Mouse (Mus musculus) stomach, embryonic 15.5 days (tissue): ENCODE data around the gene 1700011L22Rik. TPM values are rescaled to one million over a fixed set of nuclear protein-coding genes. Genes with fewer than 3 reads are reported as not detected.

ENCODE experiments used
- ATAC-seq: fragments of 200-750 bp; cut with Nextera tagmentation; 2 replicates; pipeline ENCODE4 v1.8.0; 2017; ENCODE audit warnings: low read depth, moderate number of reproducible peaks, moderate TSS enrichment; ENCODE audit not compliant: insufficient read depth, low FRiP score
- H3K27ac ChIP-seq: fragments of 300-500 bp; sonication (generic); 2 replicates; pipeline ENCODE4 v1.5.1; 2015; ENCODE audit warnings: mild to moderate bottlenecking, inconsistent platforms
- H3K27me3 ChIP-seq: fragments of 300-500 bp; sonication (generic); replicated peaks from 2 replicates; pipeline ENCODE4 v1.6.1; 2015; ENCODE audit warnings: inconsistent platforms
- H3K36me3 ChIP-seq: fragments of 300-500 bp; sonication (generic); 2 replicates; pipeline ENCODE4 v1.6.1; 2015; ENCODE audit warnings: inconsistent platforms
- H3K4me1 ChIP-seq: fragments of 300-500 bp; sonication (generic); 2 replicates; pipeline ENCODE4 v1.6.1; 2015; ENCODE audit warnings: inconsistent platforms
- H3K4me2 ChIP-seq: fragments of 300-500 bp; sonication (generic); 2 replicates; pipeline ENCODE4 v1.6.1; 2015; ENCODE audit warnings: mild to moderate bottlenecking, inconsistent platforms
- H3K4me3 ChIP-seq: fragments of 300-500 bp; sonication (generic); replicated peaks from 2 replicates; pipeline ENCODE4 v1.5.1; 2015; ENCODE audit warnings: inconsistent platforms
- H3K9ac ChIP-seq: fragments of 300-500 bp; sonication (generic); 2 replicates; pipeline ENCODE4 v1.6.1; 2015; ENCODE audit warnings: inconsistent platforms
- H3K9me3 ChIP-seq: fragments of 300-500 bp; sonication (generic); 2 replicates; pipeline ENCODE4 v1.6.1; 2016; ENCODE audit warnings: inconsistent platforms
- WGBS: fragments of 180-500 bp; shearing (Covaris S2); methylation state at CpG from one replicate; pipeline ENCODE4 v1.1.7; 2015; 5-methylcytosine and 5-hydroxymethylcytosine counted together
- polyA plus RNA-seq: library from polyadenylated mRNA; unstranded; fragments of >200 nt; fragmentation: Nextera tagmentation; extraction: Ambion mirVana; gene quantifications from 2 replicates; pipeline ENCODE4 v1.2.1, GENCODE M21; 2015

1700011L22Rik gene
- polyA plus RNA-seq, 1 experiment from 2014 or later, result not detected

DNA sequence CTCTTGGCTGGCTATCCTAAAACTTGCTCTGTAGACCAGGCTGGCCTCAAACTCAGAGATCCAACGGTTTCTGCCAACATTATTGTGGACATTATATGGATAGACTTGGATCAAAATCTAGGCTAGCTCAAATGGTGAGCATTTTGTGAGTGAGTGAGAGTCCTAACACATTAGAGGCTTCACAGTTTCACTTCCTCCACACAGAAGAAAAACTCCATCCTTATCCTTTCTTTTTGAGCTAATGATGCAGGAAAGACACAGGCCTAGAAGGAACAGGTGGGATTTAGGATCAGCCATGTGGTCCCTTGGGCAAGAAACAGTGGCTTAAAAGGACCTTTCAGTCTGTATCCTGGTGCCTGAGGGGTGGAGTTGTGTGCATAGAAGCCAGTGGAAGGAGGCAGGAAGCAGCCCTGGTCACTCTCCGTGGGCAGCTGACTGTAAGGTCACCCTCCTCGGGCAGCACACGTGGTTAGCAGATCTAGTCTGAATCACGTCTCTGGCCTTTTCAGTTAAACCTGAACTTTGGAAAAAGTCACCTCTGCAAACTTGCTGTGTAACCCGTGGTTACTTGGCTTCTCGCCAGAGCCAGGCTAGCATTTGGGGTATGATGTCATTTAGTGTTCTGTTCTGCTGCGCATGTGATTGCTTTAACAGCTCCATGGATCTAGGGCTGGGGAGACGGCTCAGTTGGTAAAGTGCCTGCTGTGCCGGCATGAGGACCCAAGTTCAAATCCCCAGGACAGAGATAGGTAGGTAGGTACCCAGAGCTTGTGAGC, 85.6 kb downstream of the 1700011L22Rik start:
- WGBS, result 30% methylated on average over 10 of the region's 10 CpGs
- Histone ChIP-seq H3K4me1 (peaks cover 10% of the 10 kb centered on the region; the same call in 1 of the 2 replicates), H3K36me3 (no peaks in the 10 kb centered on the region), H3K27ac (peak overlapping the region; percentile 55; the same call in 1 of the 2 replicates), H3K9ac (no peak overlapping the region), H3K27me3 (no peaks in the 10 kb centered on the region), H3K4me3 (no peak overlapping the region), H3K9me3 (no peaks in the 10 kb centered on the region), H3K4me2 (no peak overlapping the region)
- ATAC-seq, result peak; percentile 77

DNA sequence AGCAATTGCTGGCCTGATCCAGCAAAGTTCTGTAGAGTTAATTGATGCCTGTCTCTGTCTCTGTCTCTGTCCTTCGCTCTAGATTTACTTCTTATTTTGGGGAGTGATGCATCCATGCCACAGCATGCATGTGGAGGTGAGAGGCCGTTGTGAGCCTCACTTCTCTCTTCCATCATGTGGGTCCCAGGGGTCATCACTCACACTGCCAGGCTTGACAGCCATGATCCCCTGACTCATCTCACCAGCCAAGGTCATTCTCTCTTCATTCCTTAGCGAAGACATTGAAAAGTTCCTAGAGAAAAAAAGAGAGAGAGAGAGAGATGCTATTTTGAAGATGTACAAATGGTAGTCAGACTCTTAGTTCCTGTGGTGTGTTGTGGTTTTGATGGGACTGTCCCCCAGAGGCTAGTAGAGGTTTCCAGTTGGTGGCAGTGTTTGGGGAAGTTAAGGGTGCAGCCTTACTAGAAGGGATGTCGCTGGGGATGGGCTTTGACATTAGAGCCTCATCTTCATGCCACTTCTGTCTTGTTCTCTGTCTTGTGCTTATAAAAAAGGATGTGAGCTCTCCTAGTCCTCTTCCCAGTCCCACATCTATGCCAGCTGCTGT, 87.1 kb downstream of the 1700011L22Rik start:
- no peak overlapping the region for H3K4me3 ChIP-seq
- peaks cover 10% of the 10 kb centered on the region; the same call in 1 of the 2 replicates for H3K4me1 ChIP-seq
- peaks cover 3% of the 10 kb centered on the region; the same call in 1 of the 2 replicates for H3K36me3 ChIP-seq
- no peak for ATAC-seq
- 86% methylated on average over 4 of the region's 4 CpGs for WGBS
- H3K4me2 ChIP-seq, result no peak overlapping the region
- no peak overlapping the region for H3K9ac ChIP-seq
- H3K9me3 ChIP-seq, result no peaks in the 10 kb centered on the region
- H3K27me3 ChIP-seq, result no peaks in the 10 kb centered on the region
- no peak overlapping the region for H3K27ac ChIP-seq

Other genes starting within 250 kb of the 1700011L22Rik start
- gene Zfp827, start 220.1 kb downstream of the 1700011L22Rik start, polyA plus RNA-seq, result 7.7 and 8.4 TPM in 2 replicates
- gene Mmaa, start 46.4 kb upstream of the 1700011L22Rik start, polyA plus RNA-seq, result 13.0 and 13.6 TPM in 2 replicates
- gene Smad1, start 150.9 kb upstream of the 1700011L22Rik start, polyA plus RNA-seq, result 39.8 and 39.9 TPM in 2 replicates